26 mouse cellular contexts compared by ENCODE assay signal in genomic region chr10:72578501-72578900, GRCm38 (mm10).
DNase-seq lines count a peak whose midpoint lies in the region; ATAC-seq and TF ChIP-seq lines count a peak whose summit lies in the region.
"Had no signal": no experiment of that assay in that cellular context is flagged by ENCODE, and none has a peak within 500 bp of the region (broad histone marks: within the 10 kb centered on the region; RNA-seq: fewer than 3 reads in every experiment).

No protein-coding gene starts in this region.

- no peak for TF ChIP-seq CTCF in hindbrain, postnatal 0 days (IDR thresholded peaks at IDR 0.05; ENCODE audit: low read depth)
- TF ChIP-seq CTCF in midbrain, postnatal 0 days (IDR thresholded peaks at IDR 0.05) = no peak

- no peak overlapping the region for H3K4me2 ChIP-seq in embryonic facial prominence, embryonic 11.5 days (ENCODE audit: low read depth, low read length)
- no peak overlapping the region for H3K4me2 ChIP-seq in hindbrain, postnatal 0 days (ENCODE audit: low read depth, low read length)
- H3K4me2 ChIP-seq in hindbrain, embryonic 12.5 days (replicated peaks) = no peak overlapping the region
- H3K4me2 ChIP-seq in midbrain, postnatal 0 days (ENCODE audit: low read depth, low read length, poor library complexity, severe bottlenecking) = no peak overlapping the region
- H3K4me2 ChIP-seq in midbrain, embryonic 11.5 days = no peak overlapping the region
- H3K4me2 ChIP-seq: embryonic facial prominence, embryonic 13.5 days; heart, embryonic 11.5 days; hindbrain, embryonic 13.5 days had no signal

- no peaks in the 10 kb centered on the region for H3K9me3 ChIP-seq in embryonic facial prominence, embryonic 11.5 days (replicated peaks; ENCODE audit: control insufficient read depth, low read length)
- H3K9me3 ChIP-seq in embryonic facial prominence, embryonic 10.5 days = no peaks in the 10 kb centered on the region
- H3K9me3 ChIP-seq in hindbrain, postnatal 0 days (ENCODE audit: low read length) = no peaks in the 10 kb centered on the region
- no peaks in the 10 kb centered on the region for H3K9me3 ChIP-seq in hindbrain, embryonic 12.5 days (replicated peaks)
- H3K9me3 ChIP-seq in midbrain, postnatal 0 days (ENCODE audit: low read length) = no peaks in the 10 kb centered on the region
- no peaks in the 10 kb centered on the region for H3K9me3 ChIP-seq in midbrain, embryonic 11.5 days (ENCODE audit: control insufficient read depth, low read length)
- H3K9me3 ChIP-seq: embryonic facial prominence, embryonic 13.5 days; G1E; hindbrain, embryonic 13.5 days had no signal

- H3K4me1 ChIP-seq in embryonic facial prominence, embryonic 11.5 days (ENCODE audit: control insufficient read depth, insufficient read depth, low read length) = no peaks in the 10 kb centered on the region
- no peaks in the 10 kb centered on the region for H3K4me1 ChIP-seq in embryonic facial prominence, embryonic 10.5 days
- no peaks in the 10 kb centered on the region for H3K4me1 ChIP-seq in hindbrain, postnatal 0 days (ENCODE audit: insufficient read depth, low read length)
- peaks cover 4% of the 10 kb centered on the region; the same call in 1 of the 2 replicates for H3K4me1 ChIP-seq in hindbrain, embryonic 12.5 days
- H3K4me1 ChIP-seq in midbrain, postnatal 0 days (ENCODE audit: insufficient read depth, low read length) = no peaks in the 10 kb centered on the region
- H3K4me1 ChIP-seq in midbrain, embryonic 11.5 days (ENCODE audit: control insufficient read depth, insufficient read depth, low read length) = no peaks in the 10 kb centered on the region
- H3K4me1 ChIP-seq: embryonic facial prominence, embryonic 13.5 days had no signal

- WGBS in embryonic facial prominence, embryonic 11.5 days = 60% methylated on average over 7 of the region's 7 CpGs
- 78% methylated on average over 7 of the region's 7 CpGs for WGBS in embryonic facial prominence, embryonic 10.5 days
- 50% methylated on average over 7 of the region's 7 CpGs for WGBS in hindbrain, postnatal 0 days
- 80% methylated on average over 7 of the region's 7 CpGs for WGBS in hindbrain, embryonic 12.5 days
- 66% methylated on average over 7 of the region's 7 CpGs for WGBS in midbrain, postnatal 0 days
- 85% methylated on average over 7 of the region's 7 CpGs for WGBS in midbrain, embryonic 11.5 days

- DNase-seq in embryonic facial prominence, embryonic 11.5 days (ENCODE audit: low spot score) = peak; percentile 12
- no peak for DNase-seq in embryonic facial prominence, embryonic 10.5 days (ENCODE audit: low spot score)
- DNase-seq in hindbrain, postnatal 0 days (ENCODE audit: low spot score) = peak; percentile 40
- peak; percentile 19 for DNase-seq in midbrain, postnatal 0 days (ENCODE audit: low spot score)
- no peak for DNase-seq in midbrain, embryonic 11.5 days (ENCODE audit: low spot score, missing footprints)
- DNase-seq: adrenal gland, postnatal 10 days; adrenal gland, postnatal 36 days; B cell, adult 2 months; cerebellum, adult 11 months; cerebellum, adult 2 months; cerebellum, adult 9-11 months; cerebellum, postnatal 25 days; gastrocnemius, adult 2 months; gastrocnemius, postnatal 14 days; heart, adult 11 months; kidney, adult 11 months had no signal

- H3K9ac ChIP-seq in embryonic facial prominence, embryonic 11.5 days (replicated peaks; ENCODE audit: low read length) = no peak overlapping the region
- H3K9ac ChIP-seq in hindbrain, postnatal 0 days (replicated peaks; ENCODE audit: low read length) = no peak overlapping the region
- H3K9ac ChIP-seq in hindbrain, embryonic 12.5 days = no peak overlapping the region
- H3K9ac ChIP-seq in midbrain, postnatal 0 days (replicated peaks; ENCODE audit: low read length, poor library complexity, severe bottlenecking) = no peak overlapping the region
- no peak overlapping the region for H3K9ac ChIP-seq in midbrain, embryonic 11.5 days (ENCODE audit: low read length)
- H3K9ac ChIP-seq: embryonic facial prominence, embryonic 13.5 days; hindbrain, embryonic 13.5 days had no signal

- no peak overlapping the region for H3K27ac ChIP-seq in embryonic facial prominence, embryonic 11.5 days (replicated peaks; ENCODE audit: low read depth, low read length)
- H3K27ac ChIP-seq in embryonic facial prominence, embryonic 10.5 days (replicated peaks) = no peak overlapping the region
- H3K27ac ChIP-seq in hindbrain, postnatal 0 days = no peak overlapping the region
- H3K27ac ChIP-seq in hindbrain, embryonic 12.5 days = no peak overlapping the region
- H3K27ac ChIP-seq in midbrain, postnatal 0 days (ENCODE audit: low read depth, low read length) = no peak overlapping the region
- H3K27ac ChIP-seq in midbrain, embryonic 11.5 days (ENCODE audit: low read depth, low read length) = no peak overlapping the region
- H3K27ac ChIP-seq: embryonic facial prominence, embryonic 13.5 days; gastrocnemius, adult 2 months; hindbrain, embryonic 13.5 days had no signal

- no peaks in the 10 kb centered on the region for H3K36me3 ChIP-seq in embryonic facial prominence, embryonic 11.5 days (replicated peaks; ENCODE audit: control insufficient read depth, insufficient read depth, low read depth, low read length)
- H3K36me3 ChIP-seq in embryonic facial prominence, embryonic 10.5 days (replicated peaks) = no peaks in the 10 kb centered on the region
- H3K36me3 ChIP-seq in hindbrain, postnatal 0 days (ENCODE audit: insufficient read depth, low read length) = no peaks in the 10 kb centered on the region
- H3K36me3 ChIP-seq in hindbrain, embryonic 12.5 days = no peaks in the 10 kb centered on the region
- no peaks in the 10 kb centered on the region for H3K36me3 ChIP-seq in midbrain, postnatal 0 days (ENCODE audit: insufficient read depth, low read length)
- no peaks in the 10 kb centered on the region for H3K36me3 ChIP-seq in midbrain, embryonic 11.5 days (ENCODE audit: control insufficient read depth, insufficient read depth, low read length)
- H3K36me3 ChIP-seq: embryonic facial prominence, embryonic 13.5 days; G1E; hindbrain, embryonic 13.5 days had no signal

- no peak overlapping the region for H3K4me3 ChIP-seq in embryonic facial prominence, embryonic 11.5 days (ENCODE audit: low read depth, low read length)
- no peak overlapping the region for H3K4me3 ChIP-seq in embryonic facial prominence, embryonic 10.5 days
- no peak overlapping the region for H3K4me3 ChIP-seq in hindbrain, postnatal 0 days (ENCODE audit: low read length)
- no peak overlapping the region for H3K4me3 ChIP-seq in hindbrain, embryonic 12.5 days
- no peak overlapping the region for H3K4me3 ChIP-seq in midbrain, postnatal 0 days (ENCODE audit: low read depth, low read length)
- H3K4me3 ChIP-seq in midbrain, embryonic 11.5 days (ENCODE audit: low read depth, low read length) = no peak overlapping the region
- H3K4me3 ChIP-seq: embryonic facial prominence, embryonic 13.5 days; gastrocnemius, adult 2 months; hindbrain, embryonic 13.5 days had no signal

- H3K27me3 ChIP-seq in embryonic facial prominence, embryonic 11.5 days (ENCODE audit: control insufficient read depth, insufficient read depth, low read length) = no peaks in the 10 kb centered on the region
- no peaks in the 10 kb centered on the region for H3K27me3 ChIP-seq in embryonic facial prominence, embryonic 10.5 days (replicated peaks; ENCODE audit: low read depth, poor library complexity, severe bottlenecking)
- H3K27me3 ChIP-seq in hindbrain, postnatal 0 days (ENCODE audit: insufficient read depth, low read length) = no peaks in the 10 kb centered on the region
- no peaks in the 10 kb centered on the region for H3K27me3 ChIP-seq in hindbrain, embryonic 12.5 days
- no peaks in the 10 kb centered on the region for H3K27me3 ChIP-seq in midbrain, postnatal 0 days (ENCODE audit: insufficient read depth, low read length)
- H3K27me3 ChIP-seq in midbrain, embryonic 11.5 days (ENCODE audit: control insufficient read depth, insufficient read depth, low read length) = no peaks in the 10 kb centered on the region
- H3K27me3 ChIP-seq: CH12.LX; embryonic facial prominence, embryonic 13.5 days; hindbrain, embryonic 13.5 days had no signal

- no peak for ATAC-seq in embryonic facial prominence, embryonic 11.5 days (replicated peaks; ENCODE audit: insufficient number of reproducible peaks, low FRiP score, low TSS enrichment, low read depth)
- no peak for ATAC-seq in hindbrain, postnatal 0 days
- ATAC-seq in hindbrain, embryonic 12.5 days (ENCODE audit: low FRiP score) = no peak
- no peak for ATAC-seq in midbrain, postnatal 0 days (ENCODE audit: low FRiP score)
- no peak for ATAC-seq in midbrain, embryonic 11.5 days (ENCODE audit: low FRiP score)
- ATAC-seq in inflammation-experienced regulatory T-cells, adult 6 months = no peak
- ATAC-seq: forebrain, embryonic 16.5 days; hindbrain, embryonic 16.5 days; Patski had no signal

Comparison
In these comparisons a context has a peak if more than half of its experiments do, and no peak if none do; other contexts are left out.
1. DNase-seq: peak in embryonic facial prominence, embryonic 11.5 days (single experiment), hindbrain, postnatal 0 days (single experiment) and midbrain, postnatal 0 days (single experiment); none in embryonic facial prominence, embryonic 10.5 days (single experiment) and midbrain, embryonic 11.5 days (single experiment).